Mouse (Mus musculus) MEL (cell line): ENCODE data around the gene Cpsf6. TPM values are rescaled to one million over a fixed set of nuclear protein-coding genes. Genes with fewer than 3 reads are reported as not detected.

ENCODE experiments used
- DNase-seq: peaks from one replicate; pipeline ENCODE4 v3.0.0; 2011; ENCODE audit warnings: low read depth, low spot score
- H3K27ac ChIP-seq: 2 replicates; pipeline ENCODE4 v1.5.1; 2012; ENCODE audit warnings: low read depth, mild to moderate bottlenecking, control low read depth, low read length, moderate library complexity; ENCODE audit not compliant: control insufficient read depth
- H3K27me3 ChIP-seq, 2 experiments: fragments of 150-350 bp in 1 of 2; sonication (generic) in 1 of 2; 2 replicates each; pipeline ENCODE4 v1.6.1; 2012; ENCODE audit warnings: low read length in 2 of 2, mild to moderate bottlenecking in 2 of 2, improper control_type of control experiment in 1 of 2, moderate library complexity in 1 of 2; ENCODE audit not compliant: insufficient read depth in 2 of 2, control insufficient read depth in 1 of 2
- H3K36me3 ChIP-seq, 2 experiments: 2 replicates each; pipeline ENCODE4 v1.6.1; 2012 to 2014; ENCODE audit warnings: low read length in 2 of 2, improper control_type of control experiment in 1 of 2, inconsistent platforms in 1 of 2, mild to moderate bottlenecking in 1 of 2; ENCODE audit not compliant: insufficient read depth in 2 of 2, control insufficient read depth in 1 of 2
- H3K4me1 ChIP-seq, 2 experiments: fragments of 150-350 bp in 1 of 2; sonication (generic) in 1 of 2; 2 replicates each; pipeline ENCODE4 v1.6.1; 2012; ENCODE audit warnings: low read length in 2 of 2, improper control_type of control experiment in 1 of 2, mild to moderate bottlenecking in 1 of 2; ENCODE audit not compliant: insufficient read depth in 2 of 2, control insufficient read depth in 1 of 2
- H3K4me3 ChIP-seq, 2 experiments: fragments of 150-350 bp in 1 of 2; sonication (generic) in 1 of 2; 2 replicates each; pipeline ENCODE4 v1.5.1; 2012; ENCODE audit warnings: low read depth in 2 of 2, low read length in 2 of 2, mild to moderate bottlenecking in 2 of 2, moderate library complexity in 2 of 2, control low read depth in 1 of 2, improper control_type of control experiment in 1 of 2; ENCODE audit not compliant: control insufficient read depth in 1 of 2, insufficient read depth in 1 of 2
- H3K79me2 ChIP-seq: 2 replicates; pipeline ENCODE4 v1.6.1; 2012; ENCODE audit warnings: mild to moderate bottlenecking, low read length, moderate library complexity; ENCODE audit not compliant: control insufficient read depth, poor library complexity, insufficient read depth
- H3K9ac ChIP-seq: 2 replicates; pipeline ENCODE4 v1.6.1; 2012; ENCODE audit warnings: low read depth, mild to moderate bottlenecking, control low read depth, low read length, moderate library complexity; ENCODE audit not compliant: control insufficient read depth, poor library complexity, severe bottlenecking
- H3K9me3 ChIP-seq: fragments of 150-350 bp; sonication (generic); replicated peaks from 2 replicates; pipeline ENCODE4 v1.6.1; 2012; ENCODE audit warnings: mild to moderate bottlenecking, low read length, improper control_type of control experiment, moderate library complexity; ENCODE audit not compliant: insufficient read depth
- ELF1 ChIP-seq: IDR thresholded peaks from 2 replicates; pipeline ENCODE4 v1.6.1; 2014; ENCODE audit warnings: low read depth, mild to moderate bottlenecking, inconsistent platforms, low read length, improper control_type of control experiment, moderate library complexity
- ETS1 ChIP-seq: IDR thresholded peaks from 2 replicates; pipeline ENCODE4 v1.6.1; 2012; ENCODE audit warnings: low read depth, mild to moderate bottlenecking, inconsistent platforms, low read length, improper control_type of control experiment, moderate library complexity
- GABPA ChIP-seq: IDR thresholded peaks from 2 replicates; pipeline ENCODE4 v1.6.1; 2012; ENCODE audit warnings: low read depth, mild to moderate bottlenecking, inconsistent platforms, low read length, improper control_type of control experiment, moderate library complexity
- GATA1 ChIP-seq: IDR thresholded peaks from 2 replicates; pipeline ENCODE4 v1.6.1; 2011; ENCODE audit warnings: low read depth, low read length, improper control_type of control experiment
- HCFC1 ChIP-seq: IDR thresholded peaks from 2 replicates; pipeline ENCODE4 v1.6.1; 2012; ENCODE audit warnings: low read depth, mild to moderate bottlenecking, inconsistent platforms, low read length, improper control_type of control experiment, moderate library complexity
- MAX ChIP-seq: IDR thresholded peaks from 2 replicates; pipeline ENCODE4 v1.6.1; 2011; ENCODE audit warnings: low read length, improper control_type of control experiment
- MAZ ChIP-seq: IDR thresholded peaks from 2 replicates; pipeline ENCODE4 v1.6.1; 2012; ENCODE audit warnings: low read depth, mild to moderate bottlenecking, inconsistent platforms, low read length, improper control_type of control experiment
- NELFE ChIP-seq: IDR thresholded peaks from 2 replicates; pipeline ENCODE4 v1.6.1; 2011; ENCODE audit warnings: low read depth, low read length, improper control_type of control experiment
- POLR2AphosphoS5 ChIP-seq: IDR thresholded peaks from 2 replicates; pipeline ENCODE4 v1.6.1; 2012; ENCODE audit warnings: low read depth, borderline replicate concordance, mild to moderate bottlenecking, inconsistent platforms, low read length, moderate library complexity, mixed read lengths
- UBTF ChIP-seq: IDR thresholded peaks from 2 replicates; pipeline ENCODE4 v1.6.1; 2012; ENCODE audit warnings: low read depth, mild to moderate bottlenecking, inconsistent platforms, low read length, improper control_type of control experiment, moderate library complexity, borderline replicate concordance; ENCODE audit not compliant: insufficient read depth
- ZKSCAN1 ChIP-seq: IDR thresholded peaks from 2 replicates; pipeline ENCODE4 v1.6.1; 2012; ENCODE audit warnings: low read depth, mild to moderate bottlenecking, inconsistent platforms, low read length, improper control_type of control experiment, moderate library complexity
- polyA plus RNA-seq, 2 experiments: library from polyadenylated mRNA; stranded (reverse) in 1 of 2; unstranded in 1 of 2; fragments of >175 nt in 1 of 2; fragments of >200 nt in 1 of 2; gene quantifications; 2 replicates each; pipeline versions ENCODE4 v1.2.1 to v1.2.4; 2012; ENCODE audit warnings: low replicate concordance in 2 of 2, low read depth in 1 of 2; ENCODE audit not compliant: insufficient read length in 2 of 2, insufficient read depth in 1 of 2, missing spikeins in 1 of 2
- total RNA-seq: library from RNA; depleted of rRNA; stranded (reverse); fragments of 300-350 nt; gene quantifications from 2 replicates; pipeline ENCODE4 v1.2.3, GENCODE M21; 2012; rRNA removed

Gene Cpsf6
- 88.2 and 103 TPM in 2 replicates for total RNA-seq
- polyA plus RNA-seq: 10 to 100 TPM in 1 of 2 experiments, not detected in 1; 85.7 TPM

- no peak within 1 kb of the TSS for H3K4me3 ChIP-seq
- peaks cover 0 to 4% of the 10 kb centered on the region in 2 experiments; a peak in 1 of 4 replicates for H3K4me1 ChIP-seq
- H3K27me3 ChIP-seq: no peaks in the 10 kb centered on the region
- H3K36me3 ChIP-seq: peaks cover 0 to 7% of the 10 kb centered on the region in 2 experiments; a peak in 2 of 4 replicates
- no peak within 1 kb of the TSS for H3K9ac ChIP-seq
- DNase-seq: peak; percentile 55
- H3K9me3 ChIP-seq: no peaks in the 10 kb centered on the region
- no peak within 1 kb of the TSS for H3K27ac ChIP-seq
- no peak for TF ChIP-seq MAX
- TF ChIP-seq GABPA: 0 out of 2 replicates have a peak, but pooled peaks have one; percentile 22
- TF ChIP-seq ZKSCAN1: no peak
- TF ChIP-seq NELFE: no peak
- TF ChIP-seq UBTF: no peak
- no peak for TF ChIP-seq MAZ
- no peak for TF ChIP-seq ETS1
- TF ChIP-seq ELF1: no peak
- H3K79me2 ChIP-seq: peaks cover 18% of the 10 kb centered on the region
These were observed at the start of gene Cpsf6 for GRCm38 (mm10) chr10:117379908-117380307. Cpsf6 (minus strand) TSS chr10:117380015.

- Histone ChIP-seq H3K9me3 (no peaks in the 10 kb centered on the region), H3K9ac (no peak overlapping the region)
- no peak for TF ChIP-seq HCFC1
- TF ChIP-seq, all 39 proteins: peak for 0
- DNase-seq: no peak
- Histone ChIP-seq H3K4me3 (no peak overlapping the region), H3K27ac (no peak overlapping the region), H3K27me3 (no peaks in the 10 kb centered on the region), H3K36me3 (peaks cover 0 to 3% of the 10 kb centered on the region in 2 experiments; a peak in 1 of 4 replicates), H3K79me2 (no peaks in the 10 kb centered on the region), H3K4me1 (peaks cover 2 to 4% of the 10 kb centered on the region in 2 experiments; a peak in 2 of 4 replicates)
These were observed 46.8 kb upstream of the Cpsf6 start for GRCm38 (mm10) chr10:117426615-117426969.

GRCm38 (mm10) chr10:117425907-117426614, 46.2 kb upstream of the Cpsf6 start:
- no peak overlapping the region for H3K9ac ChIP-seq
- peaks cover 2 to 4% of the 10 kb centered on the region in 2 experiments; a peak in 2 of 4 replicates for H3K4me1 ChIP-seq
- no peaks in the 10 kb centered on the region for H3K27me3 ChIP-seq
- no peak overlapping the region for H3K4me3 ChIP-seq
- peaks cover 0 to 3% of the 10 kb centered on the region in 2 experiments; a peak in 1 of 4 replicates for H3K36me3 ChIP-seq
- TF ChIP-seq POLR2AphosphoS5: no peak
- TF ChIP-seq GATA1: no peak
- TF ChIP-seq, all 39 proteins: peak for 0
- Histone ChIP-seq H3K9me3 (no peaks in the 10 kb centered on the region), H3K79me2 (no peaks in the 10 kb centered on the region), H3K27ac (no peak overlapping the region)
- no peak for DNase-seq
